ENCODE assay signal across 34 mouse cellular contexts in the genomic region with DNA sequence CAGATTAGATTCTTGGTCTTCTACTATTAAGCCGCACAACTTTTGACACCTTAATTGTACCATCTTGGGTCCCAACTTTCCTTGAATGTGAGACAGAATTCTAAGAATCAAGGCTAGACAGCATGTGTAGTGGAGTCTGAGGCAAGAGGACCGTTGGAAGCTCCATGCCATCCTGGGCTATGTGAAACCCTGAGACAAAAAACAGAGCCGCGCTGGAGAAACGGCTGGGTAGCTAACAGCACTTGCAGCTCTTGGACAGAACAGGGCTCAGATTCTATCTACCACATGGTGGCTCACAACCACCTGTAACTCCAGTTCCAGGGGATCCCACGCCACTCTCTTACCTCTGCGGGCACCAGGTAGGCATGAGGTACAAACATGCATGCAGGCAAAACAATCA.
"Had no signal": no experiment of that assay in that cellular context is flagged by ENCODE, and none has a peak within 500 bp of the region (broad histone marks: within the 10 kb centered on the region; RNA-seq: fewer than 3 reads in every experiment).

No protein-coding gene starts in this region.

- ATAC-seq: hindbrain, embryonic 16.5 days; hindbrain, postnatal 0 days; inflammation-experienced regulatory T-cells, adult 6 months; intestine, embryonic 15.5 days; intestine, embryonic 16.5 days; intestine, postnatal 0 days had no signal

- H3K9ac ChIP-seq: heart, embryonic 15.5 days; hindbrain, embryonic 12.5 days; hindbrain, embryonic 13.5 days; hindbrain, embryonic 14.5 days; hindbrain, embryonic 15.5 days; intestine, embryonic 15.5 days; kidney, embryonic 15.5 days had no signal

- H3K9me3 ChIP-seq: heart, embryonic 10.5 days; heart, embryonic 12.5 days; heart, embryonic 13.5 days; heart, embryonic 15.5 days; hindbrain, embryonic 10.5 days; hindbrain, embryonic 12.5 days; hindbrain, embryonic 13.5 days; hindbrain, embryonic 15.5 days; intestine, embryonic 15.5 days; kidney, embryonic 15.5 days had no signal

- H3K27ac ChIP-seq: heart, embryonic 10.5 days; heart, embryonic 13.5 days; heart, embryonic 15.5 days; hindbrain, embryonic 10.5 days; hindbrain, embryonic 12.5 days; hindbrain, embryonic 13.5 days; hindbrain, embryonic 14.5 days; hindbrain, embryonic 15.5 days; hindbrain, postnatal 0 days; intestine, embryonic 15.5 days; kidney, embryonic 15.5 days; kidney, postnatal 0 days; layer of hippocampus, adult 2 months; left cerebral cortex, adult 2 months had no signal

- H3K4me3 ChIP-seq: heart, embryonic 10.5 days; heart, embryonic 12.5 days; heart, embryonic 13.5 days; heart, embryonic 15.5 days; hindbrain, embryonic 10.5 days; hindbrain, embryonic 12.5 days; hindbrain, embryonic 13.5 days; hindbrain, embryonic 15.5 days; intestine, embryonic 15.5 days; kidney, embryonic 15.5 days; layer of hippocampus, adult 2 months; left cerebral cortex, adult 2 months had no signal

- H3K27me3 ChIP-seq: heart, embryonic 12.5 days; heart, embryonic 13.5 days; heart, embryonic 15.5 days; hindbrain, embryonic 12.5 days; hindbrain, embryonic 13.5 days; hindbrain, embryonic 15.5 days; intestine, embryonic 15.5 days; kidney, embryonic 15.5 days had no signal

- H3K36me3 ChIP-seq: heart, embryonic 12.5 days; heart, embryonic 13.5 days; heart, embryonic 15.5 days; hindbrain, embryonic 12.5 days; hindbrain, embryonic 13.5 days; hindbrain, embryonic 15.5 days; intestine, embryonic 15.5 days; kidney, embryonic 15.5 days had no signal

- DNase-seq: heart, postnatal 10 days; heart, postnatal 14 days; heart, postnatal 4 days; kidney, adult 11 months; kidney, adult 18-20 months; kidney, adult 2 months; kidney, adult 8-10 months; kidney, adult 9 months; kidney, postnatal 10 days; kidney, postnatal 14 days; kidney, postnatal 36 days; kidney, postnatal 4 days; layer of hippocampus, adult 9-11 months; layer of hippocampus, postnatal 36 days had no signal

- H3K4me2 ChIP-seq: heart, embryonic 11.5 days; heart, embryonic 12.5 days; heart, embryonic 13.5 days; heart, embryonic 15.5 days; hindbrain, embryonic 12.5 days; hindbrain, embryonic 13.5 days; hindbrain, embryonic 14.5 days; hindbrain, embryonic 15.5 days; intestine, embryonic 15.5 days; kidney, embryonic 15.5 days had no signal
